Mouse (Mus musculus) layer of hippocampus, adult 8-10 months (tissue): ENCODE results near the gene Ttc21b. TPM values are rescaled to one million over a fixed set of nuclear protein-coding genes. Genes with fewer than 3 reads are reported as not detected.
"Not testable (repeated sequence)": the region's sequence is repeated elsewhere in the genome, so short reads cannot be mapped to it uniquely, and the experiment has no call there.

Source experiments
- DNase-seq, 2 experiments: peaks; one replicate each; pipeline ENCODE4 v3.0.0; 2022; ENCODE audit warnings: low spot score in 2 of 2
- total RNA-seq, 4 experiments: library from RNA; stranded (reverse); gene quantifications; 2 replicates each; pipeline ENCODE4 v1.2.4; 2022

Ttc21b gene
- total RNA-seq = 10 to 100 TPM; 10.6 to 15.1 (median 12.0) TPM

GRCm38 (mm10) chr2:66256220-66257131 is at the start of gene Ttc21b:
Gene Ttc21b, minus strand, starts transcription at chr2:66256617.
- peak; percentile 95 to 96 for DNase-seq

- no peak for DNase-seq
These were observed 16.1 kb upstream of the Ttc21b start for GRCm38 (mm10) chr2:66272551-66272950.

- no peak for DNase-seq
These were observed 12.4 kb downstream of the Ttc21b start for GRCm38 (mm10) chr2:66244013-66244412.

GRCm38 (mm10) chr2:66240334-66240733 is 16.1 kb downstream of the Ttc21b start:
- no peak for DNase-seq

GRCm38 (mm10) chr2:66238886-66239285 is 17.5 kb downstream of the Ttc21b start:
- no peak for DNase-seq

- no peak for DNase-seq
These were observed 35.5 kb downstream of the Ttc21b start for GRCm38 (mm10) chr2:66220954-66221353.

GRCm38 (mm10) chr2:66209875-66210274 is 46.5 kb downstream of the Ttc21b start:
- no peak for DNase-seq

- DNase-seq = no peak
These were observed 47.1 kb downstream of the Ttc21b start for GRCm38 (mm10) chr2:66209353-66209752.

GRCm38 (mm10) chr2:66206796-66207195 is 49.6 kb downstream of the Ttc21b start:
- DNase-seq = no peak

GRCm38 (mm10) chr2:66204218-66204617 is 52.2 kb downstream of the Ttc21b start:
- DNase-seq = no peak

GRCm38 (mm10) chr2:66200195-66200594 is 56.2 kb downstream of the Ttc21b start:
- DNase-seq = no peak

GRCm38 (mm10) chr2:66191691-66192100 is 64.7 kb downstream of the Ttc21b start:
- DNase-seq = no peak

GRCm38 (mm10) chr2:66190157-66190556 is 66.3 kb downstream of the Ttc21b start:
- peak; percentile 42 for DNase-seq

GRCm38 (mm10) chr2:66189197-66189596 is 67.2 kb downstream of the Ttc21b start:
- DNase-seq = not testable (repeated sequence)

GRCm38 (mm10) chr2:66187520-66187919 is 68.9 kb downstream of the Ttc21b start:
- no peak for DNase-seq

GRCm38 (mm10) chr2:66184431-66185164 is 71.8 kb downstream of the Ttc21b start:
- DNase-seq = no peak

- DNase-seq = peak in 1 of 2 experiments; percentile 44
These were observed 76.1 kb downstream of the Ttc21b start for GRCm38 (mm10) chr2:66180293-66180692.

- DNase-seq = no peak
These were observed 76.6 kb downstream of the Ttc21b start for GRCm38 (mm10) chr2:66179782-66180181.

GRCm38 (mm10) chr2:66178848-66179215 is 77.6 kb downstream of the Ttc21b start:
- no peak for DNase-seq

GRCm38 (mm10) chr2:66177886-66178847 is 78.2 kb downstream of the Ttc21b start:
- peak in 1 of 2 experiments; percentile 41 for DNase-seq

GRCm38 (mm10) chr2:66177017-66177416 is 79.4 kb downstream of the Ttc21b start:
- no peak for DNase-seq
